Mouse (Mus musculus) right cerebral cortex, postnatal 25 days (tissue): Measurements from ENCODE around the gene Il34.

Experiments
- DNase-seq: peaks from one replicate; pipeline ENCODE4 v3.0.0; 2022

Gene Il34

GRCm38 (mm10) chr8:110775721-110776120, 30.0 kb downstream of the Il34 start:
- no peak for DNase-seq

GRCm38 (mm10) chr8:110775316-110775715, 30.4 kb downstream of the Il34 start:
- DNase-seq: no peak

- DNase-seq: no peak
Measured at GRCm38 (mm10) chr8:110774725-110775124, 31.0 kb downstream of the Il34 start.

- no peak for DNase-seq
Measured at GRCm38 (mm10) chr8:110774047-110774446, 31.7 kb downstream of the Il34 start.

GRCm38 (mm10) chr8:110772452-110772851, 33.3 kb downstream of the Il34 start:
- peak; percentile 34 for DNase-seq

GRCm38 (mm10) chr8:110767261-110767660, 38.5 kb downstream of the Il34 start:
- no peak for DNase-seq

- DNase-seq: no peak
Measured at GRCm38 (mm10) chr8:110764671-110765070, 41.1 kb downstream of the Il34 start.

GRCm38 (mm10) chr8:110761988-110762387, 43.7 kb downstream of the Il34 start:
- DNase-seq: no peak

- no peak for DNase-seq
Measured at GRCm38 (mm10) chr8:110761185-110761584, 44.5 kb downstream of the Il34 start.

- no peak for DNase-seq
Measured at GRCm38 (mm10) chr8:110760280-110760940, 45.3 kb downstream of the Il34 start.

- no peak for DNase-seq
Measured at GRCm38 (mm10) chr8:110756196-110756595, 49.5 kb downstream of the Il34 start.

- DNase-seq: peak; percentile 73
Measured at GRCm38 (mm10) chr8:110755511-110756170, 50.1 kb downstream of the Il34 start.

GRCm38 (mm10) chr8:110754713-110755112, 51.0 kb downstream of the Il34 start:
- DNase-seq: no peak

- DNase-seq: no peak
Measured at GRCm38 (mm10) chr8:110751490-110751889, 54.2 kb downstream of the Il34 start.

- DNase-seq: no peak
Measured at GRCm38 (mm10) chr8:110750269-110750668, 55.5 kb downstream of the Il34 start.

- DNase-seq: no peak
Measured at GRCm38 (mm10) chr8:110749500-110750170, 56.1 kb downstream of the Il34 start.

- no peak for DNase-seq
Measured at GRCm38 (mm10) chr8:110746661-110747060, 59.1 kb downstream of the Il34 start.

GRCm38 (mm10) chr8:110745162-110745561, 60.6 kb downstream of the Il34 start:
- no peak for DNase-seq

- no peak for DNase-seq
Measured at GRCm38 (mm10) chr8:110742452-110742818, 63.3 kb downstream of the Il34 start.

GRCm38 (mm10) chr8:110741816-110742451, 63.8 kb downstream of the Il34 start:
- DNase-seq: no peak

GRCm38 (mm10) chr8:110740629-110741175, 65.0 kb downstream of the Il34 start:
- no peak for DNase-seq

- no peak for DNase-seq
Measured at GRCm38 (mm10) chr8:110738591-110739195, 67.0 kb downstream of the Il34 start.

GRCm38 (mm10) chr8:110733036-110733435, 72.7 kb downstream of the Il34 start:
- DNase-seq: no peak
